Mouse (Mus musculus): ENCODE measurements around the gene Polr1a.

The Polr1a gene

DNA sequence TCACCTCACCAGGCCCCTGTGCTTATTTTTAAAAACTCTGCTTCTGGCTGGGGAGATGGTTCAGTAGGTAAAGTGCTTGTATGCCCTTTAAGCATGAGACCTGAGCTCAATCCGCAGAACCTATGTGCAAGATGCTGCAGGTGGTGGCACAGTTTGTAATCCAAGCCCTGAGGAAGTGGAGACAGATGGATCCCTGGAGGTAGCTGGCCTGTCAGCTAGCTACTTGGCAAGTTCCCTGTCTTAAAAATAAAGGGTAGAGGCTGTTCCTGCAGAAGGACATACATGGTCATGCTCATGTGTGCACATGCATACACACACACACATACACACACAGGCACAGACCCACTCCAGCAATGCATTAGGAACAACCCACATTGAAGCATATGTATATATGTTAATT lies 88.4 kb downstream of the Polr1a start:
- no peak for DNase-seq (ENCODE audit: low read depth, low spot score)

DNA sequence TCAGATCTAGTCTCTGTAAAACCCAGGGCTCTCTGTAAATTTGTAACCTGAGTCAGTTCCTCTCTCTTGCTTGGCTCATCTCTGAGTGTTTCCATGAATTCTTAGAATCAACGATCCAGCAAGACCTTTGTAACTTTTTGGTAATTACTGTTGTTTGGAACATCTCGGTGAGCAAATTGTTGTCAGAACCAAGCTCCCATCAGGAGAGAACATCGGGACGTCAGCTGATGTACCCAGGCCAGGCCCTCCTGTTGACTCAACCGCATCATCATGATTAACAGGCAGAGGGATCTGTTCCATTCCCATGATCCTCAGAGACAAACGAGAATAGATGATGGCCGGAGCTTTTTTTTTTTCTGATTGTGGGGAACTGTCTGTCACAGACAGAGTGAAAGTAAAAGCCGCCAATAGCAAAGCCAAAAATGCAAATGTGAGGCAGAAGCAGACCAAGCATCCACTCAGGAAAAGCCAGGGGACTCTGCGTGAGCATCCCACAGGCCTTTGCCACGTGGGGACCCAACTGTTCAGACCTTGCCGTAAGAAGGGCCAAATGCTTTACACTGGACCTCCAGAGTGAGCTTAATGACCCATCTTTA lies 91.2 kb downstream of the Polr1a start:
- DNase-seq (ENCODE audit: low read depth, low spot score): no peak

DNA sequence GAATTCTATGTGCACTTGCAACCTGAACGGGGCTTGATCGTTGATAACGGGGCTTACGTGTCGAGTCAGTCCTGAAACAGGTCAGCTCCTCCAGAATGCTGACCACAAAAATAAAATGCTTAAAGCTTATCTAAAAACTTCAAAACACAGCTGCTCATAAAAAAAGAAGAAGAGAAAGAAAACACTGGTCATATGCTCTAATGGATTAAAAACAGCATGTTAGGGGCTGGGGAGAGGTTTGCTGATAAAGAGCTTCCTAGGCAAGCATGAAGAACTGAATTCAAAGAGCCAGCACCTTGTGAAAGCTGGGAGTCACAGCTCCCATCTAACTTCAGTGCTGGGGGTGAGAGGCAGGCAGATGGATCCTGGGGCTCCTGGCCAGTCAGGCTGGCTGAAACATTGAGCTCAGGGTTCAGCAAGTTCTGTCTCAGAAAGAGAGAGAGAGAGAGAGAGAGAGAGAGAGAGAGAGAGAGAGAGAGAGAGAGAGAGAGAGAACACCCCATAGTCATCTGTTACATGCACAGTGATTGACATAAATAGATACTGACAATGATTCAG lies 92.4 kb downstream of the Polr1a start:
- no peak for DNase-seq (ENCODE audit: low read depth, low spot score)

DNA sequence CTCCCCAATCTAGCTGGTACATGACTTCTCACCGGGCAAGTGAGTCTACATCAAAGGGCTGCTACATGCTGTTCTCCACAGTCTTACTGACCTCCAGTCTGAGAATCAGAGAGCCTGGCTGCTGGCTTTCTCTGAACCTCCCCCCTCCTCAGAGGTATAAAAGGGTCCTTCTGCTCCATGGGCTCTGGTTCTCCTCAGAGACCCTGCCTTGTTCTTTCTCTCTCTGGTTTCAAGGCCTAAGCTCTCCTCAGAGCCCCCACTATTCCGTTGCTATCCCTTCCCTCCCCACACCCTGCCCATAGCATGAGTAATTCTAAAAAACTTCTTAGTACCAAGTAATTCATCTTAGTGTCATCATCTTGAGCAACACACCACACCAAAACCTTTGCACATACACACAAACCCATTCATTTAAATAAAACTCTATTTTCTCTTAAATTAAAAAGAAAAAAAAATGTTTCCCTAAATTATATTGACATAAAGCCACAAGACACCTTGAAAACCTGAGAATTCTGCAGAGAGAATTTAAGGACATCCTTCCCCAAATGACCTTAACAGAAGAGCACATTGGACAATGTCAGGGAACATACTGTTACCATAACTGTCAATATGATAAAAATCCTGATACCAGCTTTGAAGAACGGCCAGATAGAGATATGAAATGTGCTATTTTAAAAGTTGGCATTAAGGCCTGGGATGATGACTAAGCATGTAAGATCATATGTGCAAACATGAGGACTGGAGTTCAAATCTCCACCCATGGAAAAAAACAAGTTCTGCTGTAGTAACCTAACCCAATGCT lies 98.8 kb downstream of the Polr1a start:
- no peak for DNase-seq (ENCODE audit: low read depth, low spot score)

- no peak for DNase-seq (ENCODE audit: low read depth, low spot score)
Observed at GRCm38 (mm10) chr6:72008213-72008655, 99.4 kb downstream of the Polr1a start.

DNA sequence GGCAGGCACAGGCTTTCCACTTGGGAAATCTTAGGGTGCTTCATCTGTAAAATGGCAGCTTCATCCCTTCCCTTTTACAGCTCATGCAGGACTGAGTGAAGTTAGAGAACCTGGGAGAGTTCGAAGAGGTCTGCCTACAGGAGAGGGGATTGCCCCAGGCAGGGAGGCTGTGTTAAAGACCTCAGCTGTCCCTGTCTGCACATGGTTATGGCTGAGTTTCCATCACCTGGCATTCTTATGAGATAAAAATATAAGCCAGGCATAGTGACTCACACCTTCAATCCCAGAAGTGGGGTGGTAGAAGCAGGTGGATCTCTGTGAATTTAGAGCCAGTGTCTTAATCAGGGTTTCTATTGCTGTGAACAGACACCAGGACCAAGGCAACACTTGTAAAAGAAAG lies 100.6 kb downstream of the Polr1a start:
- DNase-seq (ENCODE audit: low read depth, low spot score): no peak

DNA sequence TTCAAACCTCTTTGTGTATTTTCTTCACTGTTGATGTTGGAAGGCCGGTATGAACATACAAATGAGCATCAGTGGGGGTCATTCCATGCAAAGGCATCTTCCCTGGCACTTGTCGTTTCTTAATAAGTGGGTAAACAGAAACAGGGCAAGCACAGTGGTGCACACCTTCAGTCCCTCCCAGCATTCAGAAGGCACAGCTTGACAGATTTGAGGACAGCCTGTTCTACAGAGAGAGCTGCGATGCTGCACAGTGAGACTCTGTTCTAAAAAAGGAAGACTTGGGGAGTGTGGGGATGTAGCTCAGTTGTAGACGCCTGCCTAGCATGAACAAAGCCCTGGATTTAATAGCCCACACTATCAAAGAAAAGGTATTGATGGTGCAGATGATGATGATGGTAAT lies 105.2 kb downstream of the Polr1a start:
- DNase-seq (ENCODE audit: low read depth, low spot score): no peak

DNA sequence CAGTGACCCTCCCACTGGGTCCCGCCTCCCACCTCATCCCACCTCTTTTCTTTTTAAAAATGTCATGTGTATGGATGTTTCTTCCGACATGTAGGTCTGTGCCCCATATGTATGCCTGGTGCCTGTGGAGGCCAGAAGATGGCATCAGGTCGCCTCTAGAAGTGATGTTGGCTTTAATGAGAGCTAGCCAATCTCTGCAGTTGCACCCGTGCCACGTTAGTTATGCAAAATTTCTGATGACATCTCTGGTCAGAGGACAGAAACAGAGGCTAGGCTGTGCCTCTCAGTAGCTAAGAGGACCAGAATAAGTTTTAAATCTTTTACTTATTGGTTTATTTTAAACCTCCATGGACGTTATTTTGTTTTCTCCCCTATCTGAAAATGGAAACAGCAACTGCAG lies 109.2 kb downstream of the Polr1a start:
- DNase-seq (ENCODE audit: low read depth, low spot score): no peak

- no peak for DNase-seq (ENCODE audit: low read depth, low spot score)
Observed at GRCm38 (mm10) chr6:72025497-72025896, 116.6 kb downstream of the Polr1a start.

GRCm38 (mm10) chr6:72028079-72028478 lies 119.2 kb downstream of the Polr1a start:
- no peak for DNase-seq (ENCODE audit: low read depth, low spot score)

DNA sequence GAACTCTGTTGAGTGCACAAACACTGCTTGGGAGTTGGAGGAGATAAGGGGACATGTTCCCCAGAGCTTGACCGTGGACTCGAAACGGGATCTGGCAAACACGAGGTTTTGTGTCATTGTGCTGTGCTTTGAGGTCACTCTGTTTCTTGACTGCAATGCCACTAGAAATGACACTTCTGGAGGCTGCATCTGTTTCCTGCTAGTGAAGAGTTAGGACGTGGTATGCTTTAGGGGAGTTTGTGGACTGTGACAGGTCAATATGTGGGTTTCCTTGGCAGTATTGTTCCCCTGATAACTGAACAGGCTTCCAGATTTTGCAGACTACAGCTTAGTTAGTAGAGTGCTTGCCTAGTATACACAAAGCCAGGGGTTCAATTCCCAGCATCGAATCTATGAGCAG lies 120.8 kb downstream of the Polr1a start:
- no peak for DNase-seq (ENCODE audit: low read depth, low spot score)

Data from retina, adult 2 months (tissue).